Mouse (Mus musculus) stomach, embryonic 16.5 days (tissue): ENCODE data around the gene Grk3. TPM values are rescaled to one million over a fixed set of nuclear protein-coding genes. Genes with fewer than 3 reads are reported as not detected.

Experiments
- ATAC-seq: fragments of 200-750 bp; cut with Nextera tagmentation; 2 replicates; pipeline ENCODE4 v1.8.0; 2017; ENCODE audit warnings: moderate number of reproducible peaks, moderate TSS enrichment; ENCODE audit not compliant: insufficient read depth, low FRiP score
- H3K27ac ChIP-seq: fragments of 300-500 bp; sonication (generic); 2 replicates; pipeline ENCODE4 v1.5.1; 2014; ENCODE audit warnings: low read length
- H3K27me3 ChIP-seq: fragments of 300-500 bp; sonication (generic); 2 replicates; pipeline ENCODE4 v1.6.1; 2014; ENCODE audit warnings: low read length, control low read depth, mixed read lengths; ENCODE audit not compliant: control insufficient read depth, insufficient read depth
- H3K36me3 ChIP-seq: fragments of 300-500 bp; sonication (generic); 2 replicates; pipeline ENCODE4 v1.6.1; 2014; ENCODE audit warnings: low read length; ENCODE audit not compliant: control insufficient read depth, insufficient read depth
- H3K4me1 ChIP-seq: fragments of 300-500 bp; sonication (generic); 2 replicates; pipeline ENCODE4 v1.6.1; 2014; ENCODE audit warnings: low read length, control low read depth, mixed read lengths; ENCODE audit not compliant: control insufficient read depth, insufficient read depth
- H3K4me2 ChIP-seq: fragments of 300-500 bp; sonication (generic); 2 replicates; pipeline ENCODE4 v1.6.1; 2014; ENCODE audit warnings: low read depth, low read length, mixed read lengths
- H3K4me3 ChIP-seq: fragments of 300-500 bp; sonication (generic); replicated peaks from 2 replicates; pipeline ENCODE4 v1.5.1; 2014; ENCODE audit warnings: mild to moderate bottlenecking, low read length
- H3K9ac ChIP-seq: fragments of 300-500 bp; sonication (generic); 2 replicates; pipeline ENCODE4 v1.6.1; 2014; ENCODE audit warnings: low read length
- H3K9me3 ChIP-seq: fragments of 300-500 bp; sonication (generic); replicated peaks from 2 replicates; pipeline ENCODE4 v1.6.1; 2016; ENCODE audit warnings: low read length, control low read depth; ENCODE audit not compliant: control insufficient read depth
- WGBS: fragments of 180-500 bp; shearing (Covaris S2); extraction: QIAGEN DNeasy Blood & Tissue Kit; methylation state at CpG from one replicate; pipeline ENCODE4 v1.1.7; 2014; 5-methylcytosine and 5-hydroxymethylcytosine counted together
- polyA plus RNA-seq: library from polyadenylated mRNA; unstranded; fragments of >200 nt; fragmentation: Nextera tagmentation; extraction: Ambion mirVana; gene quantifications from 2 replicates; pipeline ENCODE4 v1.2.1, GENCODE M21; 2015

The Grk3 gene
- polyA plus RNA-seq, 1 experiment from 2014 or later = 14.9 TPM

GRCm38 (mm10) chr5:112991245-112991644 is 24.3 kb downstream of the Grk3 start:
- Histone ChIP-seq H3K9ac (no peak overlapping the region), H3K4me2 (no peak overlapping the region), H3K4me3 (no peak overlapping the region), H3K27me3 (no peaks in the 10 kb centered on the region), H3K9me3 (no peaks in the 10 kb centered on the region; the same call in 1 of the 2 replicates), H3K4me1 (no peaks in the 10 kb centered on the region), H3K36me3 (no peaks in the 10 kb centered on the region; the same call in 1 of the 2 replicates), H3K27ac (no peak overlapping the region)
- ATAC-seq = no peak
- 82% methylated on average over 9 of the region's 9 CpGs for WGBS

- ATAC-seq = no peak
- 78% methylated on average over 6 of the region's 6 CpGs for WGBS
These were observed 33.7 kb downstream of the Grk3 start for GRCm38 (mm10) chr5:112981931-112982330.

GRCm38 (mm10) chr5:112979710-112980109 is 35.9 kb downstream of the Grk3 start:
- 86% methylated on average over 7 of the region's 7 CpGs for WGBS
- Histone ChIP-seq H3K27ac (no peak overlapping the region), H3K9ac (no peak overlapping the region), H3K27me3 (no peaks in the 10 kb centered on the region), H3K36me3 (no peaks in the 10 kb centered on the region), H3K4me2 (no peak overlapping the region), H3K9me3 (no peaks in the 10 kb centered on the region), H3K4me1 (no peaks in the 10 kb centered on the region), H3K4me3 (no peak overlapping the region)
- ATAC-seq = no peak

More at GRCm38 (mm10) chr5:112981931-112982330, 33.7 kb downstream of the Grk3 start:
- no peak overlapping the region for H3K9ac ChIP-seq
- H3K27me3 ChIP-seq = no peaks in the 10 kb centered on the region
- H3K9me3 ChIP-seq = no peaks in the 10 kb centered on the region
- no peak overlapping the region for H3K27ac ChIP-seq
- no peak overlapping the region for H3K4me3 ChIP-seq
- H3K4me1 ChIP-seq = no peaks in the 10 kb centered on the region
- H3K4me2 ChIP-seq = no peak overlapping the region
- H3K36me3 ChIP-seq = no peaks in the 10 kb centered on the region

GRCm38 (mm10) chr5:112979195-112979594 is 36.4 kb downstream of the Grk3 start:
- no peaks in the 10 kb centered on the region for H3K9me3 ChIP-seq
- H3K27me3 ChIP-seq = no peaks in the 10 kb centered on the region
- H3K27ac ChIP-seq = no peak overlapping the region
- no peaks in the 10 kb centered on the region for H3K36me3 ChIP-seq
- H3K9ac ChIP-seq = no peak overlapping the region
- ATAC-seq = no peak
- H3K4me1 ChIP-seq = no peaks in the 10 kb centered on the region
- H3K4me2 ChIP-seq = no peak overlapping the region
- WGBS = 87% methylated on average over 9 of the region's 9 CpGs
- no peak overlapping the region for H3K4me3 ChIP-seq

- Histone ChIP-seq H3K36me3 (no peaks in the 10 kb centered on the region), H3K4me2 (no peak overlapping the region), H3K4me1 (peaks cover 7% of the 10 kb centered on the region), H3K27me3 (no peaks in the 10 kb centered on the region), H3K9ac (no peak overlapping the region), H3K9me3 (no peaks in the 10 kb centered on the region), H3K27ac (no peak overlapping the region), H3K4me3 (no peak overlapping the region)
- ATAC-seq = 0 out of 2 replicates have a peak, but pooled peaks have one; percentile 39
- 59% methylated on average over 5 of the region's 5 CpGs for WGBS
These were observed 38.5 kb downstream of the Grk3 start for GRCm38 (mm10) chr5:112977089-112977488.

GRCm38 (mm10) chr5:112973596-112973995 is 42.0 kb downstream of the Grk3 start:
- peaks cover 7% of the 10 kb centered on the region for H3K4me1 ChIP-seq
- H3K4me3 ChIP-seq = no peak overlapping the region
- H3K9me3 ChIP-seq = no peaks in the 10 kb centered on the region
- 56% methylated on average over 7 of the region's 7 CpGs for WGBS
- no peaks in the 10 kb centered on the region for H3K36me3 ChIP-seq
- H3K9ac ChIP-seq = no peak overlapping the region
- H3K27ac ChIP-seq = no peak overlapping the region
- H3K27me3 ChIP-seq = no peaks in the 10 kb centered on the region
- H3K4me2 ChIP-seq = no peak overlapping the region
- no peak for ATAC-seq

- WGBS = 73% methylated on average over 12 of the region's 12 CpGs
- H3K9ac ChIP-seq = no peak overlapping the region
- H3K27me3 ChIP-seq = no peaks in the 10 kb centered on the region
- no peak for ATAC-seq
- H3K9me3 ChIP-seq = no peaks in the 10 kb centered on the region
- H3K4me3 ChIP-seq = no peak overlapping the region
- H3K27ac ChIP-seq = no peak overlapping the region
- no peak overlapping the region for H3K4me2 ChIP-seq
- no peaks in the 10 kb centered on the region for H3K36me3 ChIP-seq
- peaks cover 7% of the 10 kb centered on the region for H3K4me1 ChIP-seq
These were observed 43.3 kb downstream of the Grk3 start for GRCm38 (mm10) chr5:112972297-112972696.

GRCm38 (mm10) chr5:112963495-112963894 is 52.1 kb downstream of the Grk3 start:
- Histone ChIP-seq H3K27me3 (no peaks in the 10 kb centered on the region), H3K4me3 (no peak overlapping the region), H3K9me3 (no peaks in the 10 kb centered on the region), H3K9ac (no peak overlapping the region), H3K27ac (no peak overlapping the region), H3K4me2 (no peak overlapping the region), H3K36me3 (no peaks in the 10 kb centered on the region), H3K4me1 (0 out of 2 replicates have a peak, but pooled peaks cover 7% of the 10 kb centered on the region)
- WGBS = 58% methylated on average over 4 of the region's 4 CpGs
- no peak for ATAC-seq

GRCm38 (mm10) chr5:112962166-112962565 is 53.4 kb downstream of the Grk3 start:
- H3K4me2 ChIP-seq = no peak overlapping the region
- H3K4me3 ChIP-seq = no peak overlapping the region
- ATAC-seq = no peak
- H3K9ac ChIP-seq = no peak overlapping the region
- H3K4me1 ChIP-seq = 0 out of 2 replicates have a peak, but pooled peaks cover 7% of the 10 kb centered on the region
- no peaks in the 10 kb centered on the region for H3K27me3 ChIP-seq
- no peaks in the 10 kb centered on the region for H3K36me3 ChIP-seq
- 74% methylated on average over 6 of the region's 6 CpGs for WGBS
- no peaks in the 10 kb centered on the region for H3K9me3 ChIP-seq
- H3K27ac ChIP-seq = no peak overlapping the region
